Mouse (Mus musculus) thymus, adult 2 months (tissue): Measurements from ENCODE around the gene Ufc1.

Experiments used
- CTCF ChIP-seq: fragments of 200-500 bp; IDR thresholded peaks from 2 replicates; pipeline ENCODE4 v1.5.1; 2012; ENCODE audit warnings: mild to moderate bottlenecking, control low read depth, low read length, moderate library complexity, borderline replicate concordance; ENCODE audit not compliant: control insufficient read depth, poor library complexity, insufficient read depth; ENCODE audit errors: extremely low read depth
- POLR2A ChIP-seq: fragments of 200-500 bp; IDR thresholded peaks from 2 replicates; pipeline ENCODE4 v1.6.1; 2012; ENCODE audit warnings: mild to moderate bottlenecking, low read length, control low read depth, moderate library complexity; ENCODE audit not compliant: control insufficient read depth, poor library complexity, insufficient read depth; ENCODE audit errors: extremely low read depth

GRCm38 (mm10) chr1:171295063-171295402 lies 209 bp upstream of the Ufc1 start:
- TF ChIP-seq POLR2A, result no peak
- TF ChIP-seq CTCF, result no peak
